Mouse (Mus musculus): ENCODE measurements at regions not wholly inside any gene's neighbourhood (a gene's known extent, or its start where the extent isn't known, plus 50 kb on each side); places are given as distances from the start of the nearest gene placed in this dataset.

- Histone ChIP-seq H3K9me3 (no peaks in the 10 kb centered on the region), H3K36me3 (no peaks in the 10 kb centered on the region), H3K4me3 (no peak overlapping the region), H3K4me1 (no peaks in the 10 kb centered on the region), H3K27me3 (ENCODE audit: insufficient read depth, poor library complexity, severe bottlenecking) (no peaks in the 10 kb centered on the region), H3K27ac (no peak overlapping the region)
- no peak for DNase-seq (ENCODE audit: low spot score)
- WGBS, result 83% methylated on average over 17 of the region's 17 CpGs
Observed at GRCm38 (mm10) chr16:73367226-73367840, 1044.3 kb downstream of the Robo2 start.

GRCm38 (mm10) chr16:73350698-73351097, 1042.6 kb downstream of the Robo1 start:
- 69% methylated on average over 5 of the region's 5 CpGs for WGBS
- Histone ChIP-seq H3K9me3 (no peaks in the 10 kb centered on the region), H3K27ac (no peak overlapping the region), H3K27me3 (ENCODE audit: insufficient read depth, poor library complexity, severe bottlenecking) (no peaks in the 10 kb centered on the region), H3K36me3 (no peaks in the 10 kb centered on the region), H3K4me3 (no peak overlapping the region), H3K4me1 (no peaks in the 10 kb centered on the region)
- no peak for DNase-seq (ENCODE audit: low spot score)

DNA sequence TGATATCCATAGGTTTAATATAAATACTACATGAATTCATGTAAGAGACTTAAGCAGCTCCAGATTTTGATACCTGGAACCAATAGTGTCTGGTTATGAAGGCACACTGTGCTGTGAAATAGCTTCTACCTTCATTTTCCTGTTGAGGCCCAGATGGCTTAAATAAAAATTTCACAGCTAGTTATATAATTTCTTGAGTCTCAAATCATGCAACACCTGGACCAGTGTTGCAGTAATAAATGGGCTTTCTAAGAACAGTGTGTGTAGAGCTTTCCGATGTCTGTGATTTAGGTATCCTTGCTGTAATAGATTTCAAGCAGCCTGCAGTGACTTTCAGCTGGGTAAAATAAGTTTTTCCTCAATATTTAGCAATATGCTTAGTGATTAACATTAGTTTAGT, 1035.8 kb downstream of the Robo1 start:
- Histone ChIP-seq H3K9me3 (no peaks in the 10 kb centered on the region), H3K27me3 (ENCODE audit: insufficient read depth, poor library complexity, severe bottlenecking) (no peaks in the 10 kb centered on the region), H3K4me1 (no peaks in the 10 kb centered on the region), H3K4me3 (no peak overlapping the region), H3K27ac (no peak overlapping the region), H3K36me3 (no peaks in the 10 kb centered on the region)
- DNase-seq (ENCODE audit: low spot score), result no peak
- 93% methylated on average over 1 of the region's 1 CpGs for WGBS

- no peaks in the 10 kb centered on the region for H3K9me3 ChIP-seq
- H3K4me3 ChIP-seq, result no peak overlapping the region
- H3K27me3 ChIP-seq (ENCODE audit: insufficient read depth, poor library complexity, severe bottlenecking), result no peaks in the 10 kb centered on the region
- 77% methylated on average over 3 of the region's 3 CpGs for WGBS
- no peak overlapping the region for H3K27ac ChIP-seq
- no peaks in the 10 kb centered on the region for H3K4me1 ChIP-seq
- no peak for DNase-seq (ENCODE audit: low spot score)
- no peaks in the 10 kb centered on the region for H3K36me3 ChIP-seq
Observed at GRCm38 (mm10) chr16:73343531-73343930, 1035.4 kb downstream of the Robo1 start.

- Histone ChIP-seq H3K9me3 (no peaks in the 10 kb centered on the region), H3K27me3 (ENCODE audit: insufficient read depth, poor library complexity, severe bottlenecking) (no peaks in the 10 kb centered on the region), H3K4me1 (no peaks in the 10 kb centered on the region), H3K27ac (no peak overlapping the region), H3K36me3 (no peaks in the 10 kb centered on the region), H3K4me3 (no peak overlapping the region)
- DNase-seq (ENCODE audit: low spot score), result no peak
- 84% methylated on average over 2 of the region's 2 CpGs for WGBS
Observed at GRCm38 (mm10) chr16:73317644-73318043, 1009.5 kb downstream of the Robo1 start.

DNA sequence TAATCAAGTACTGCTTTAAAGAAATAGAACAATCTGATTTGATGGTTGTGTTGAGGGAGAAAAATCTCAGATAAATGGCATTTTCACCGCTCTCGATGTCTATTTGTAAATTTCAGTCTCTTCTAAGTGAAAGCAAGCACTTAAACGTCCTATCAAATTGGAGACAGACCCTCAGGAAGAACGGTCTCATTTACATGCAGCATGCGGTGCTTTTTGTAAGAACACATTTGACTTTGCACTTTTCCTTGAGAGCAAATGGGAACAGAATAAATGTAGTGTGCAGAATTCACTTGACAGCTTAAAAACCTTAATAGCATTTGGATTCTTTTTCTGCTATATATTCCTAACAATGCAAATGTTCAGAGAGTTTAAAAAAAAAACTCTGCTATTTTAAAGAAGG, 1002.0 kb downstream of the Robo1 start:
- Histone ChIP-seq H3K27me3 (ENCODE audit: insufficient read depth, poor library complexity, severe bottlenecking) (no peaks in the 10 kb centered on the region), H3K27ac (no peak overlapping the region), H3K9me3 (no peaks in the 10 kb centered on the region), H3K4me1 (no peaks in the 10 kb centered on the region), H3K36me3 (no peaks in the 10 kb centered on the region), H3K4me3 (no peak overlapping the region)
- WGBS, result 81% methylated on average over 5 of the region's 5 CpGs
- no peak for DNase-seq (ENCODE audit: low spot score)

DNA sequence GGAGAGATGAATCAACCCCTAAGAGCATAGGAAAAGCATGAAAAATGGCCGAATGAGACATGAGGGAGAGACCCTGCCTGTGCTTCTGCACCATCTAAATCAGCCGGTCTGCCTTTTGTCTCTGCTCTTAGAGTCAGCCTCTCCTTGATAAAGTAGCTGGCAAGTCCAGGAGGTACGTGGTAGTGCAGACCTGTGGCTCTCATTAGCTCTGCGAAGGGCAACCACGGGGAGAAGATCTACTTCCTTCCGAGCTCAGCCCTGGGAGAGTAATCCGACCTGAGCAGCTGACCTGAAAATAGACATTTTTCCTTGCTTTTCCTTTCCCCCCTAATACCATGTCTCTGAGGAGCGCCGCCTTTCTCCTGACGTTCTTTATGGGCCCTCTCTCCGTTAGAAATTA, 971.8 kb downstream of the Robo1 start:
- H3K4me1 ChIP-seq, result no peaks in the 10 kb centered on the region
- 66% methylated on average over 11 of the region's 11 CpGs for WGBS
- H3K27ac ChIP-seq, result no peak overlapping the region
- no peaks in the 10 kb centered on the region for H3K9me3 ChIP-seq
- DNase-seq (ENCODE audit: low spot score), result no peak
- no peaks in the 10 kb centered on the region for H3K36me3 ChIP-seq
- no peak overlapping the region for H3K4me3 ChIP-seq
- H3K27me3 ChIP-seq (ENCODE audit: insufficient read depth, poor library complexity, severe bottlenecking), result no peaks in the 10 kb centered on the region

- H3K36me3 ChIP-seq, result no peaks in the 10 kb centered on the region
- no peaks in the 10 kb centered on the region for H3K4me1 ChIP-seq
- 94% methylated on average over 1 of the region's 1 CpGs for WGBS
- no peak for DNase-seq (ENCODE audit: low spot score)
- no peak overlapping the region for H3K27ac ChIP-seq
- no peaks in the 10 kb centered on the region for H3K9me3 ChIP-seq
- H3K27me3 ChIP-seq (ENCODE audit: insufficient read depth, poor library complexity, severe bottlenecking), result no peaks in the 10 kb centered on the region
- no peak overlapping the region for H3K4me3 ChIP-seq
Observed at GRCm38 (mm10) chr16:73259691-73260090, 951.6 kb downstream of the Robo1 start.

DNA sequence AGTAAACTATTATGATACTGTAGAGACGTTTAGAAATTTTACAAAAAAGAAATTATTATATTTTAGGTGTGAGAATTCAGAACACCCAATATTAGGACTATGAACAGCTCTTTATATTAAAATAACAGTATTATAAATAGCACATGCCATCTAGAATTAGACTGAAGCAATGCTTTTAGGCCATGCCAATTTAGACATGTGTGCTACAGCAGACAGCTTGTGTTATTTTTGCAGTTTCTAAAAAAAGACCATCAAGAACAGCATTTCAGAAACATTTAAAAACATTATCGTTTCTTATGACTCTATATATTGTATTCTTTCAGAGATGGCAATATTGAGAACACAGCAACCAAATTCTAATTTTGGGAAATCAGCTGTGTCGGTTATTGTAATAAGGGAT, 951.2 kb downstream of the Robo1 start:
- Histone ChIP-seq H3K4me1 (no peaks in the 10 kb centered on the region), H3K27me3 (ENCODE audit: insufficient read depth, poor library complexity, severe bottlenecking) (no peaks in the 10 kb centered on the region), H3K36me3 (no peaks in the 10 kb centered on the region), H3K4me3 (no peak overlapping the region), H3K9me3 (no peaks in the 10 kb centered on the region), H3K27ac (no peak overlapping the region)
- 79% methylated on average over 3 of the region's 3 CpGs for WGBS
- DNase-seq (ENCODE audit: low spot score), result no peak

- no peaks in the 10 kb centered on the region for H3K4me1 ChIP-seq
- H3K9me3 ChIP-seq, result no peaks in the 10 kb centered on the region
Observed at GRCm38 (mm10) chr16:73245073-73245590, 937.0 kb downstream of the Robo1 start.

GRCm38 (mm10) chr16:73230599-73230998, 922.5 kb downstream of the Robo1 start:
- DNase-seq (ENCODE audit: low spot score), result no peak
- Histone ChIP-seq H3K36me3 (no peaks in the 10 kb centered on the region), H3K4me1 (no peaks in the 10 kb centered on the region), H3K9me3 (no peaks in the 10 kb centered on the region), H3K4me3 (no peak overlapping the region), H3K27ac (no peak overlapping the region), H3K27me3 (ENCODE audit: insufficient read depth, poor library complexity, severe bottlenecking) (peaks cover 5% of the 10 kb centered on the region; the same call in 1 of the 2 replicates)
- WGBS, result 74% methylated on average over 2 of the region's 2 CpGs

More at GRCm38 (mm10) chr16:73245073-73245590, 937.0 kb downstream of the Robo1 start:
- Histone ChIP-seq H3K36me3 (no peaks in the 10 kb centered on the region), H3K27ac (no peak overlapping the region), H3K4me3 (no peak overlapping the region), H3K27me3 (ENCODE audit: insufficient read depth, poor library complexity, severe bottlenecking) (no peaks in the 10 kb centered on the region)
- 95% methylated on average over 2 of the region's 2 CpGs for WGBS
- DNase-seq (ENCODE audit: low spot score), result no peak

GRCm38 (mm10) chr16:73217555-73217954, 909.4 kb downstream of the Robo1 start:
- Histone ChIP-seq H3K4me1 (0 out of 2 replicates have a peak, but pooled peaks cover 3% of the 10 kb centered on the region), H3K36me3 (no peaks in the 10 kb centered on the region), H3K4me3 (no peak overlapping the region), H3K9me3 (no peaks in the 10 kb centered on the region), H3K27ac (no peak overlapping the region), H3K27me3 (ENCODE audit: insufficient read depth, poor library complexity, severe bottlenecking) (peaks cover 8% of the 10 kb centered on the region; the same call in 1 of the 2 replicates)
- DNase-seq (ENCODE audit: low spot score), result no peak
- 86% methylated on average over 4 of the region's 4 CpGs for WGBS

- Histone ChIP-seq H3K9me3 (no peaks in the 10 kb centered on the region), H3K4me1 (no peaks in the 10 kb centered on the region), H3K27me3 (ENCODE audit: insufficient read depth, poor library complexity, severe bottlenecking) (no peaks in the 10 kb centered on the region), H3K4me3 (no peak overlapping the region), H3K27ac (no peak overlapping the region), H3K36me3 (no peaks in the 10 kb centered on the region)
- DNase-seq (ENCODE audit: low spot score), result no peak
- 87% methylated on average over 11 of the region's 11 CpGs for WGBS
Observed at GRCm38 (mm10) chr16:73203542-73203941, 895.4 kb downstream of the Robo1 start.

DNA sequence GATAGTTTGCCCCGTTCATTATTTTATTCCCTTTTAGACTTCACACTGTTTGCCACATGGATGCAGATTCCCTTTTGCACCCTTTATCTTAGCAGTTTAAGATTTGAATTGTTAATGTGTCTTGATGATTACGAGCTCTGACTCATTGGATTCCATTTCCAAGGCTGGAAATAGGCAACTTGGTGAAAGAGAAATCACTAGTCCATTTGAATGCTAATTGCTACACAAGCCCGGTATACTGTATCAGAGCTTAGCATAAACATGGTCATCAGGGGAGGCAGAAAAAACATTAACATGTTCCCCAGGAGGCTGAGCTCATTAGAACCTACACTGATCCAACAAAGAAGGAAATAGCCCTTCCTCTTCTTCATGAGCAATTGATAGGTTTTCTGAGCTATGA, 892.9 kb downstream of the Robo1 start:
- Histone ChIP-seq H3K36me3 (no peaks in the 10 kb centered on the region), H3K9me3 (no peaks in the 10 kb centered on the region), H3K27ac (no peak overlapping the region), H3K4me1 (no peaks in the 10 kb centered on the region), H3K27me3 (ENCODE audit: insufficient read depth, poor library complexity, severe bottlenecking) (no peaks in the 10 kb centered on the region), H3K4me3 (no peak overlapping the region)
- no peak for DNase-seq (ENCODE audit: low spot score)
- 67% methylated on average over 3 of the region's 3 CpGs for WGBS
